Mouse (Mus musculus): ENCODE measurements around the gene Fstl1. TPM values are rescaled to one million over a fixed set of nuclear protein-coding genes. Genes with fewer than 3 reads are reported as not detected.

Gene Fstl1
- polyA plus RNA-seq (2021; fragmentation: Nextera tagmentation) = 27.9 and 29.3 TPM in 2 replicates
- long read RNA-seq, experiment 1, transcript Fstl1-201 (11 exons, 3,789 nt) = major isoform, 42 of 63 reads
- long read RNA-seq, experiment 1, partial matches to known transcripts = 4 of 63 reads
- long read RNA-seq, experiment 1, other reads (novel, unspliced or antisense) = 17 of 63 reads
- long read RNA-seq, experiment 2, transcript Fstl1-201 (11 exons, 3,789 nt) = major isoform, 258 of 286 reads
- long read RNA-seq, experiment 2, partial matches to known transcripts = 17 of 286 reads
- long read RNA-seq, experiment 2, other reads (novel, unspliced or antisense) = 11 of 286 reads

GRCm38 (mm10) chr16:37776860-37777651 is at the start of gene Fstl1:
Gene Fstl1 (plus strand): TSS chr16:37776873.

GRCm38 (mm10) chr16:37861029-37861428 is 84.4 kb downstream of the Fstl1 start, which contains the start of gene Gm36028:
Gene Gm36028 (minus strand): TSS chr16:37861146.

GRCm38 (mm10) chr16:37867791-37868505 is 91.3 kb downstream of the Fstl1 start, which contains the start of gene Lrrc58:
Gene Lrrc58 (plus strand): TSS chr16:37868389.

Other genes with a start within 250 kb of the Fstl1 start
- 12.9 and 13.8 TPM in 2 replicates for gene Gtf2e1, start 237.1 kb upstream of the Fstl1 start, polyA plus RNA-seq (2021; fragmentation: Nextera tagmentation)
- 7.2 and 8.7 TPM in 2 replicates for gene Rabl3, start 237.0 kb upstream of the Fstl1 start, polyA plus RNA-seq (2021; fragmentation: Nextera tagmentation)
- not detected in 2 replicates for gene Hgd, start 196.7 kb upstream of the Fstl1 start, polyA plus RNA-seq (2021; fragmentation: Nextera tagmentation)
- 232 and 253 TPM in 2 replicates for gene Ndufb4, start 122.4 kb upstream of the Fstl1 start, polyA plus RNA-seq (2021; fragmentation: Nextera tagmentation)
- 0.16 and 0.30 TPM in 2 replicates for gene Gm36028, start 84.3 kb downstream of the Fstl1 start, polyA plus RNA-seq (2021; fragmentation: Nextera tagmentation)
- gene Lrrc58, start 91.5 kb downstream of the Fstl1 start, polyA plus RNA-seq (2021; fragmentation: Nextera tagmentation) = 32.2 and 37.9 TPM in 2 replicates
- 0.28 and 0.33 TPM in 2 replicates for gene Gpr156, start 139.6 kb downstream of the Fstl1 start, polyA plus RNA-seq (2021; fragmentation: Nextera tagmentation)